Mouse (Mus musculus) cortical plate, adult 2 months (tissue): ENCODE data around the gene Olfr1347. TPM values are rescaled to one million over a fixed set of nuclear protein-coding genes. Genes with fewer than 3 reads are reported as not detected.
"Not testable (repeated sequence)": the region's sequence is repeated elsewhere in the genome, so short reads cannot be mapped to it uniquely, and the experiment has no call there.

Experiments
- H3K27ac ChIP-seq: fragments of 200-500 bp; 2 replicates; pipeline ENCODE4 v1.5.1; 2012; ENCODE audit warnings: low read length, control low read depth, inconsistent platforms; ENCODE audit not compliant: insufficient read depth
- H3K4me1 ChIP-seq: fragments of 200-500 bp; 2 replicates; pipeline ENCODE4 v1.6.1; 2011; ENCODE audit warnings: low read length; ENCODE audit not compliant: control insufficient read depth, insufficient read depth
- H3K4me3 ChIP-seq: fragments of 200-500 bp; 2 replicates; pipeline ENCODE4 v1.5.1; 2011; ENCODE audit warnings: mild to moderate bottlenecking, low read length, control low read depth; ENCODE audit not compliant: insufficient read depth
- CTCF ChIP-seq: fragments of 200-500 bp; IDR thresholded peaks from 2 replicates; pipeline ENCODE4 v1.5.1; 2011; ENCODE audit warnings: mild to moderate bottlenecking, control low read depth, low read length; ENCODE audit not compliant: insufficient read depth; ENCODE audit errors: extremely low read depth
- POLR2A ChIP-seq: fragments of 200-500 bp; IDR thresholded peaks from 2 replicates; pipeline ENCODE4 v1.6.1; 2011; ENCODE audit warnings: mild to moderate bottlenecking, low read length, control low read depth; ENCODE audit not compliant: insufficient read depth; ENCODE audit errors: extremely low read depth
- polyA plus RNA-seq: library from polyadenylated mRNA; depleted of rRNA; stranded (reverse); fragments of >200 nt; gene quantifications from 2 replicates; pipeline ENCODE4 v1.2.3, GENCODE M21; 2012; rRNA removed

The Olfr1347 gene
- polyA plus RNA-seq: not detected in 2 replicates

GRCm38 (mm10) chr7:6499655-6500054 lies at the start of gene Olfr1347:
Gene Olfr1347 (minus strand): TSS chr7:6499755.
- TF ChIP-seq CTCF (no peak), POLR2A (no peak)
- Histone ChIP-seq H3K27ac (no peak within 1 kb of the TSS), H3K4me1 (no peaks in the 10 kb centered on the region), H3K4me3 (no peak within 1 kb of the TSS)

- TF ChIP-seq CTCF (no peak), POLR2A (no peak)
- Histone ChIP-seq H3K4me1 (no peaks in the 10 kb centered on the region), H3K4me3 (no peak overlapping the region)
Measured at GRCm38 (mm10) chr7:6526141-6526540, 26.6 kb upstream of the Olfr1347 start.

GRCm38 (mm10) chr7:6525001-6525400 lies 25.4 kb upstream of the Olfr1347 start:
- TF ChIP-seq POLR2A (no peak), CTCF (no peak)
- Histone ChIP-seq H3K4me3 (no peak overlapping the region), H3K4me1 (no peaks in the 10 kb centered on the region), H3K27ac (no peak overlapping the region)

More at GRCm38 (mm10) chr7:6526141-6526540, 26.6 kb upstream of the Olfr1347 start:
- no peak overlapping the region for H3K27ac ChIP-seq

- TF ChIP-seq POLR2A (no peak), CTCF (no peak)
- Histone ChIP-seq H3K27ac (no peak within 1 kb of the TSS), H3K4me3 (no peak within 1 kb of the TSS), H3K4me1 (no peaks in the 10 kb centered on the region)
Measured at GRCm38 (mm10) chr7:6522850-6523249, 23.3 kb upstream of the Olfr1347 start, which contains the start of gene Olfr1349. Gene Olfr1349 (minus strand): TSS chr7:6522950.

GRCm38 (mm10) chr7:6521666-6522065 lies 22.1 kb upstream of the Olfr1347 start:
- Histone ChIP-seq H3K4me3 (no peak overlapping the region), H3K4me1 (no peaks in the 10 kb centered on the region), H3K27ac (no peak overlapping the region)
- TF ChIP-seq POLR2A (no peak), CTCF (no peak)

- no peaks in the 10 kb centered on the region for H3K4me1 ChIP-seq
- no peak within 1 kb of the TSS for H3K4me3 ChIP-seq
- TF ChIP-seq CTCF (no peak), POLR2A (no peak)
- H3K27ac ChIP-seq: no peak within 1 kb of the TSS
Measured at GRCm38 (mm10) chr7:6508648-6509047, 9.1 kb upstream of the Olfr1347 start, which contains the start of gene Olfr1348. Gene Olfr1348 (minus strand): TSS chr7:6508748.

GRCm38 (mm10) chr7:6486841-6487240 lies 12.7 kb downstream of the Olfr1347 start, which contains the start of gene Olfr5:
Gene Olfr5 (minus strand): TSS chr7:6486941.
- Histone ChIP-seq H3K27ac (no peak within 1 kb of the TSS), H3K4me3 (no peak within 1 kb of the TSS)
- no peak for TF ChIP-seq CTCF
- TF ChIP-seq POLR2A: no peak

GRCm38 (mm10) chr7:6477633-6478032 lies 21.9 kb downstream of the Olfr1347 start:
- not testable (repeated sequence) for H3K27ac ChIP-seq, H3K4me3 ChIP-seq

More at GRCm38 (mm10) chr7:6486841-6487240, 12.7 kb downstream of the Olfr1347 start, which contains the start of gene Olfr5:
- H3K4me1 ChIP-seq: no peaks in the 10 kb centered on the region

GRCm38 (mm10) chr7:6466951-6467350 lies 32.6 kb downstream of the Olfr1347 start, which contains the start of gene Olfr1346:
Gene Olfr1346 (plus strand): TSS chr7:6467101.
- no peak within 1 kb of the TSS for H3K4me3 ChIP-seq
- no peak for TF ChIP-seq POLR2A
- no peak for TF ChIP-seq CTCF
- H3K4me1 ChIP-seq: no peaks in the 10 kb centered on the region
- no peak within 1 kb of the TSS for H3K27ac ChIP-seq

More at GRCm38 (mm10) chr7:6477633-6478032, 21.9 kb downstream of the Olfr1347 start:
- not testable (repeated sequence) for H3K4me1 ChIP-seq

GRCm38 (mm10) chr7:6456399-6456798 lies 43.2 kb downstream of the Olfr1347 start:
- no peak overlapping the region for H3K4me3 ChIP-seq
- no peaks in the 10 kb centered on the region for H3K4me1 ChIP-seq
- no peak overlapping the region for H3K27ac ChIP-seq
- TF ChIP-seq CTCF: no peak

GRCm38 (mm10) chr7:6455868-6456267 lies 43.7 kb downstream of the Olfr1347 start, which contains the start of gene Olfr1336:
Gene Olfr1336 (plus strand): TSS chr7:6456168.
- TF ChIP-seq POLR2A (no peak), CTCF (no peak)
- no peaks in the 10 kb centered on the region for H3K4me1 ChIP-seq
- H3K27ac ChIP-seq: no peak within 1 kb of the TSS
- H3K4me3 ChIP-seq: no peak within 1 kb of the TSS
